Mouse (Mus musculus) heart, postnatal 0 days (tissue): ENCODE data around the gene E130218I03Rik.
A peak's percentile ranks its signal among the peaks of the same experiment; 100 is the strongest.

Experiments used
- CTCF ChIP-seq: IDR thresholded peaks from 2 replicates; pipeline ENCODE4 v1.5.1; 2016; ENCODE audit warnings: antibody characterized with exemption, control low read depth, low read depth
- EP300 ChIP-seq: IDR thresholded peaks from 2 replicates; pipeline ENCODE4 v1.6.1; 2016; ENCODE audit warnings: antibody characterized with exemption, low read depth

DNA sequence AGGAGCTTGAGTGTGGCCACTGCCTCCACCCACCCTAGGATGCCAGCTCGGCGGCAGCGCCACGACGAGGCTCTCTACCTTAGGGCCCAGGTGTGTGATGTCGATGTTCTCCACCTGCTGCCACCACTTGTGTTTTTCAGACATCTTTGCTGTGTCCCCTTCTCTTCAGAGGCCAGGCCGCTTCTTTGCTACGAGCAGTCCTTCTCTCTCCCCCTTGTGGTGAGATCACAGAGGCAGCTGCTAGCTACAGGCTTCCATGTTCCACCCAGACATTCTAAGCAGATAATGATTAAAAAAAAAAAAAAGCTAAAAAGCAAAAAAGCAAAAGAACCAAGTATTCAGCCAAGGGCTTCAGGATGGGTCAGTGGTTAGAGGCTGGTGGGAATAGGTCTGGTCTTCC is 16.3 kb upstream of the E130218I03Rik start, which contains the start of gene Catsper4:
- TF ChIP-seq CTCF (peak; percentile 41), EP300 (no peak)
